Mouse (Mus musculus) megakaryocyte, embryonic 14.5 days (primary cell): Measurements from ENCODE around the gene Ech1.

ENCODE experiments used
- FLI1 ChIP-seq: IDR thresholded peaks from 2 replicates; pipeline ENCODE4 v1.6.1; 2012; ENCODE audit warnings: low read length, inconsistent platforms, mixed read lengths
- GATA1 ChIP-seq: IDR thresholded peaks from 3 replicates; pipeline ENCODE4 v1.6.1; 2012; ENCODE audit warnings: mixed read lengths, low read length, inconsistent platforms, borderline replicate concordance

DNA sequence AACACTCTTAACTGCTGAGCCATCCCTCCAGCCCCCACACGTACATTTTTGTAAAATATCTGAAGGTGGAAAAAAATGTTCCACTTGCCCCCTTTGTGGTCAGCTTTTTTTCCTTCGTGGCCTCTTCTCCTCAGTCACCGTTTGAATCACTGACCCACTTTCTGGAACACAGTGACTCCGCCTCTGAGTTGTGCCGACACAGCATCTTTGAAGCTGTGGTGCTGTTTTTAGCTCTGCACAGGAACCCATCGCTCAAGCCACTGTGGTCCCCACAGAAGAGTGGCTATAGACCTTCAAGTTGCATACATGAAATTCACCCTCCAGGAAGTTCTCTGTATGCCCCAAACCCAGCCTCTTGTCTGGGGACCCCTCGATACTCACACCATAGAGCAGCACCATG lies 44.2 kb upstream of the Ech1 start:
- no peak for TF ChIP-seq GATA1
- no peak for TF ChIP-seq FLI1
